Mouse (Mus musculus): ENCODE measurements at regions not wholly inside any gene's neighbourhood (a gene's known extent, or its start where the extent isn't known, plus 50 kb on each side); places are given as distances from the start of the nearest gene placed in this dataset.

DNA sequence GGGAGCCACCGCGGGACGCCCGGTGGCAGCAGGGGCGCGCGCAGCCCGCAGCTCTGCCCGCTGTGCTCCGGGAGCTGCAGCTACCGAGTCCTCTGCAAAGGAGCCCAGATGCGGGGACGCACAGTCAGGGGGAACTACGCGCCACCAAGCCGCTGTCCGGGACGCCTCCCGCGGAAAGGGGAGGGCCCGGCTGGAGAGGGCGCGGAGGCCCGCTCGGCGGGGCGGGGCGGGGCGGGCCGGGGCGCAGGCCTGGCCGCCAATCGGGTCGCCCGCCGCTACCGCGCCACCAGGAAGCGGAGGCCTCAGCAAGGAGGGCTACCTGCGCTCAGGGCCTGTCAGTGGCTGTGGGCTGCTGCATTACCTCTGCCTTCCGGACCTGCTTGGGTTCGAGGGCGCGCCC, 128.1 kb downstream of the 9030624G23Rik start:
- peak; percentile 1 for DNase-seq
